In the genomic region with DNA sequence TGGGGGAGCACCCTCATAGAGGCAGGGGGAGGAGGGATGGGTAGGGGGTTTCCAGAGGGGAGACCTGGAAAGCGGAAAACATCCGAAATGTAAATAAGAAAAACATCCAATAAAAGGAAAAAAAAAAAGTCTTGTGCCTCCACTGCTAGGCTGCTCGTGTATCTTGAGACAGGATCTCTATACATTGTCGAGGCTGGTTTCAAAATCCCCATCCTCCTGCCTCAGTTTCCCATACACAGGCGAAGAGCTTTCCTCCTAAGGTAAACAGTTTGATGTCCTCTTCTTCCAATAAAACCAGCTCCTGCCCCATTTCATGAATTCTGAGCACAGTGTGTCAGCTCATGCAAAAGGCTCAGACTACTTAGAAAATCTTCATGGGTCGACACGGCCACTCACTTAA, we compare ENCODE assay signal across 11 mouse cellular contexts. TPM values are rescaled to one million over a fixed set of nuclear protein-coding genes. Genes with fewer than 3 reads are reported as not detected.
DNase-seq lines count a peak whose midpoint lies in the region; TF ChIP-seq lines count a peak whose summit lies in the region.
"Had no signal": no experiment of that assay in that cellular context is flagged by ENCODE, and none has a peak within 500 bp of the region (broad histone marks: within the 10 kb centered on the region; RNA-seq: fewer than 3 reads in every experiment).

No protein-coding gene starts in this region.

- no peak for TF ChIP-seq EP300 in heart, adult 2 months (IDR thresholded peaks at IDR 0.05; ENCODE audit: insufficient read depth, low read depth, low read length)

- no peaks in the 10 kb centered on the region for H3K27me3 ChIP-seq in heart, embryonic 10.5 days (ENCODE audit: insufficient read depth, poor library complexity, severe bottlenecking)
- H3K27me3 ChIP-seq in heart, adult 2 months (ENCODE audit: control insufficient read depth, insufficient read depth, low read length), result no peaks in the 10 kb centered on the region
- H3K27me3 ChIP-seq: CH12.LX had no signal

- intact Hi-C loops in heart, postnatal 36 days (cut with DNase I), result loop anchor here (10.0 kb wide), 2 partner anchors 123 to 503 kb away; partner anchors contain the start of gene Xpr1
- intact Hi-C loops in heart, adult 2 months (cut with DNase I), result no loop called here

- WGBS in heart, embryonic 10.5 days, result 65% methylated on average over 7 of the region's 7 CpGs
- WGBS in heart, adult 2 months, result 65% methylated on average over 7 of the region's 7 CpGs

- no peak for TF ChIP-seq POLR2A in heart, adult 2 months (IDR thresholded peaks at IDR 0.05; ENCODE audit: insufficient read depth, low read depth, low read length)

- no peaks in the 10 kb centered on the region for H3K36me3 ChIP-seq in heart, embryonic 10.5 days
- no peaks in the 10 kb centered on the region for H3K36me3 ChIP-seq in heart, adult 2 months (ENCODE audit: control insufficient read depth, insufficient read depth, low read length)
- H3K36me3 ChIP-seq: G1E had no signal

- H3K27ac ChIP-seq in heart, embryonic 10.5 days, result no peak overlapping the region
- no peak overlapping the region for H3K27ac ChIP-seq in heart, adult 2 months

- no peaks in the 10 kb centered on the region for H3K9me3 ChIP-seq in heart, embryonic 10.5 days
- H3K9me3 ChIP-seq: G1E had no signal

- no peaks in the 10 kb centered on the region for H3K79me2 ChIP-seq in heart, adult 2 months (replicated peaks; ENCODE audit: control insufficient read depth, insufficient read depth, low read length)

- H3K4me1 ChIP-seq in heart, embryonic 10.5 days, result peaks cover 6% of the 10 kb centered on the region
- no peaks in the 10 kb centered on the region; the same call in 1 of the 2 replicates for H3K4me1 ChIP-seq in heart, adult 2 months (ENCODE audit: control insufficient read depth, insufficient read depth, low read length)

- no peak overlapping the region for H3K9ac ChIP-seq in heart, adult 2 months (ENCODE audit: low read depth, low read length)

- peak; percentile 62 for DNase-seq in heart, adult 11 months
- no peak for DNase-seq in heart, postnatal 36 days
- DNase-seq in heart, embryonic 10.5 days (ENCODE audit: low spot score), result peak; percentile 51
- no peak for DNase-seq in heart, adult 2 months
- DNase-seq: adrenal gland, adult 2 months; adrenal gland, adult 8-10 months; adrenal gland, postnatal 25 days; adrenal gland, postnatal 36 days; cerebellum, adult 11-12 months had no signal

- TF ChIP-seq CTCF in heart, adult 2 months (IDR thresholded peaks at IDR 0.05), result no peak

- H3K4me3 ChIP-seq in heart, embryonic 10.5 days, result no peak overlapping the region
- no peak overlapping the region for H3K4me3 ChIP-seq in heart, adult 2 months

RNA-seq across cellular contexts. Expression of gene Acbd6, which starts 19.9 kb away (rescaled TPM):
- total RNA-seq in heart, postnatal 36 days (2021), result 10 to 100 TPM; 59.0 to 66.0 TPM
- 55.6 and 71.2 TPM in 2 replicates for polyA plus RNA-seq in heart, embryonic 10.5 days (2016; fragmentation: Nextera tagmentation; extraction: Ambion mirVana)
- 10 to 100 TPM; 57.1 to 63.6 TPM for total RNA-seq in heart, adult 2 months (2021)
- 28.3 and 55.7 TPM in 2 replicates for polyA plus RNA-seq in heart, adult 2 months (2012; rRNA removed)

Comparison
In these comparisons a context has a peak if more than half of its experiments do, and no peak if none do; other contexts are left out.
1. DNase-seq: peak in heart, adult 11 months (single experiment) and heart, embryonic 10.5 days (single experiment); none in heart, postnatal 36 days (0 of 2) and heart, adult 2 months (0 of 2).